Mouse (Mus musculus): ENCODE results near the gene Hist1h4b.

Hist1h4b gene

GRCm38 (mm10) chr13:23740256-23740840 lies 16.5 kb upstream of the Hist1h4b start:
- DNase-seq (ENCODE audit: low spot score): no peak

GRCm38 (mm10) chr13:23740910-23741309 lies 15.9 kb upstream of the Hist1h4b start:
- no peak for DNase-seq (ENCODE audit: low spot score)

- DNase-seq (ENCODE audit: low spot score): no peak
These were observed 14.8 kb upstream of the Hist1h4b start for GRCm38 (mm10) chr13:23742007-23742406.

GRCm38 (mm10) chr13:23743215-23743614 lies 13.6 kb upstream of the Hist1h4b start:
- no peak for DNase-seq (ENCODE audit: low spot score)

GRCm38 (mm10) chr13:23743963-23744362 lies 12.8 kb upstream of the Hist1h4b start:
- no peak for DNase-seq (ENCODE audit: low spot score)

GRCm38 (mm10) chr13:23744421-23745380 lies 12.1 kb upstream of the Hist1h4b start:
- DNase-seq (ENCODE audit: low spot score): no peak

- DNase-seq (ENCODE audit: low spot score): peak; percentile 94
These were observed 11.2 kb upstream of the Hist1h4b start, which contains the start of gene Hist1h3c for GRCm38 (mm10) chr13:23745381-23746161. TSS of gene Hist1h3c (minus strand) at chr13:23745602.

GRCm38 (mm10) chr13:23746201-23747080 lies 10.4 kb upstream of the Hist1h4b start, which contains the start of gene Hist1h2bb:
TSS of gene Hist1h2bb (plus strand) at chr13:23746734.
- DNase-seq (ENCODE audit: low spot score): peak; percentile 91

- DNase-seq (ENCODE audit: low spot score): no peak
These were observed 9.5 kb upstream of the Hist1h4b start for GRCm38 (mm10) chr13:23747081-23747891.

- no peak for DNase-seq (ENCODE audit: low spot score)
These were observed 8.9 kb upstream of the Hist1h4b start for GRCm38 (mm10) chr13:23747892-23748288.

GRCm38 (mm10) chr13:23749563-23750121 lies 7.2 kb upstream of the Hist1h4b start:
- DNase-seq (ENCODE audit: low spot score): no peak

GRCm38 (mm10) chr13:23750839-23751477 lies 5.9 kb upstream of the Hist1h4b start, which contains the start of gene Hist1h2ab:
TSS of gene Hist1h2ab (plus strand) at chr13:23751126.
- DNase-seq (ENCODE audit: low spot score): peak; percentile 87

GRCm38 (mm10) chr13:23751478-23751956 lies 5.3 kb upstream of the Hist1h4b start:
- no peak for DNase-seq (ENCODE audit: low spot score)

- DNase-seq (ENCODE audit: low spot score): peak; percentile 98
These were observed 4.6 kb upstream of the Hist1h4b start, which contains the start of gene Hist1h3b for GRCm38 (mm10) chr13:23752067-23752741. TSS of gene Hist1h3b (plus strand) at chr13:23752267.

- DNase-seq (ENCODE audit: low spot score): no peak
These were observed 4.1 kb upstream of the Hist1h4b start for GRCm38 (mm10) chr13:23752742-23753172.

- no peak for DNase-seq (ENCODE audit: low spot score)
These were observed 3.3 kb upstream of the Hist1h4b start for GRCm38 (mm10) chr13:23753314-23754078.

- DNase-seq (ENCODE audit: low spot score): no peak
These were observed 1.8 kb upstream of the Hist1h4b start for GRCm38 (mm10) chr13:23755000-23755399.

All from retina, embryonic 14.5 days (tissue).